32 mouse cellular contexts compared by ENCODE assay signal in genomic region chr6:136486166-136486565, GRCm38 (mm10). TPM values are rescaled to one million over a fixed set of nuclear protein-coding genes. Genes with fewer than 3 reads are reported as not detected.
DNase-seq lines count a peak whose midpoint lies in the region; ATAC-seq and TF ChIP-seq lines count a peak whose summit lies in the region.
"Had no signal": no experiment of that assay in that cellular context is flagged by ENCODE, and none has a peak within 500 bp of the region (broad histone marks: within the 10 kb centered on the region; RNA-seq: fewer than 3 reads in every experiment).

No protein-coding gene starts in this region.

- H3K4me2 ChIP-seq in heart, postnatal 0 days (ENCODE audit: low read depth, low read length): no peak overlapping the region
- H3K4me2 ChIP-seq in liver, embryonic 11.5 days: no peak overlapping the region

- TF ChIP-seq CTCF in heart, postnatal 0 days (IDR thresholded peaks at IDR 0.05; ENCODE audit: low read depth): 0 out of 2 replicates have a peak, but pooled peaks have one; percentile 3
- no peak for TF ChIP-seq CTCF in testis, adult 2 months (IDR thresholded peaks at IDR 0.05; ENCODE audit: control insufficient read depth, insufficient read depth, insufficient replicate concordance, low read depth, low read length)

- H3K9me3 ChIP-seq in heart, postnatal 0 days (replicated peaks; ENCODE audit: control insufficient read depth, low read length): no peaks in the 10 kb centered on the region
- H3K9me3 ChIP-seq in heart, embryonic 10.5 days: no peaks in the 10 kb centered on the region
- 0 out of 2 replicates have a peak, but pooled peaks cover 2% of the 10 kb centered on the region for H3K9me3 ChIP-seq in liver, embryonic 11.5 days (ENCODE audit: control insufficient read depth, low read length)
- H3K9me3 ChIP-seq: intestine, embryonic 15.5 days; liver, embryonic 15.5 days; neural tube, embryonic 15.5 days had no signal

- TF ChIP-seq POLR2A in testis, adult 2 months (IDR thresholded peaks at IDR 0.05; ENCODE audit: control insufficient read depth, low read depth, low read length): no peak

- WGBS in heart, postnatal 0 days: 76% methylated on average over 4 of the region's 4 CpGs
- WGBS in heart, embryonic 10.5 days: 68% methylated on average over 4 of the region's 4 CpGs
- 73% methylated on average over 4 of the region's 4 CpGs for WGBS in liver, embryonic 11.5 days

- no peak for ATAC-seq in heart, postnatal 0 days (ENCODE audit: insufficient read depth, low read depth)
- no peak for ATAC-seq in liver, embryonic 11.5 days (replicated peaks; ENCODE audit: low FRiP score)

- DNase-seq in adrenal gland, postnatal 14 days: peak; percentile 15
- no peak for DNase-seq in adrenal gland, adult 2 months
- peak; percentile 4 for DNase-seq in heart, postnatal 0 days (ENCODE audit: low spot score)
- no peak for DNase-seq in heart, embryonic 10.5 days (ENCODE audit: low spot score)
- DNase-seq in liver, embryonic 11.5 days (ENCODE audit: low spot score): peak; percentile 29
- DNase-seq in liver: no peak
- no peak for DNase-seq in testis, postnatal 14 days (ENCODE audit: low spot score)
- DNase-seq: adrenal gland, postnatal 10 days; cerebellum, adult 11 months; cerebellum, adult 9-10 months; cerebellum, postnatal 36 days; gastrocnemius, adult 2 months; gastrocnemius, postnatal 36 days; heart, adult 18-20 months; heart, postnatal 10 days; kidney, adult 2 months; kidney, postnatal 36 days; lung, postnatal 36 days; retina, postnatal 1 day; right cerebral cortex, postnatal 14 days; thymus, postnatal 14 days had no signal

- no peaks in the 10 kb centered on the region for H3K4me1 ChIP-seq in heart, postnatal 0 days (ENCODE audit: control insufficient read depth, insufficient read depth)
- H3K4me1 ChIP-seq in heart, embryonic 10.5 days: 0 out of 2 replicates have a peak, but pooled peaks cover 9% of the 10 kb centered on the region
- no peaks in the 10 kb centered on the region for H3K4me1 ChIP-seq in liver, embryonic 11.5 days (replicated peaks; ENCODE audit: control insufficient read depth, insufficient read depth, low read length)
- peaks cover 4% of the 10 kb centered on the region for H3K4me1 ChIP-seq in testis, adult 2 months (ENCODE audit: control insufficient read depth, insufficient read depth, low read length)
- H3K4me1 ChIP-seq: embryonic facial prominence, embryonic 13.5 days; intestine, embryonic 15.5 days; limb, embryonic 13.5 days; liver, embryonic 15.5 days had no signal

- H3K4me3 ChIP-seq in heart, postnatal 0 days (ENCODE audit: low read depth, low read length): no peak overlapping the region
- H3K4me3 ChIP-seq in heart, embryonic 10.5 days: no peak overlapping the region
- H3K4me3 ChIP-seq in liver, embryonic 11.5 days (ENCODE audit: low read depth, low read length): no peak overlapping the region
- H3K4me3 ChIP-seq in testis, adult 2 months (ENCODE audit: control insufficient read depth, low read depth, low read length): no peak overlapping the region
- H3K4me3 ChIP-seq: gastrocnemius, adult 2 months; intestine, embryonic 15.5 days; liver, embryonic 15.5 days; midbrain, embryonic 12.5 days had no signal

- no peak overlapping the region for H3K9ac ChIP-seq in heart, postnatal 0 days (replicated peaks; ENCODE audit: low read depth, low read length)
- H3K9ac ChIP-seq in liver, embryonic 11.5 days (ENCODE audit: low read depth, low read length): no peak overlapping the region
- H3K9ac ChIP-seq: heart, embryonic 12.5 days; intestine, embryonic 15.5 days; liver, embryonic 15.5 days; lung, embryonic 15.5 days; midbrain, embryonic 12.5 days; neural tube, embryonic 15.5 days had no signal

- no peak overlapping the region for H3K27ac ChIP-seq in heart, postnatal 0 days (ENCODE audit: low read depth)
- no peak overlapping the region for H3K27ac ChIP-seq in heart, embryonic 10.5 days
- H3K27ac ChIP-seq in liver, embryonic 11.5 days (ENCODE audit: low read depth, low read length): no peak overlapping the region
- H3K27ac ChIP-seq in testis, adult 2 months (ENCODE audit: control insufficient read depth, insufficient read depth, low read depth, low read length): peak overlapping the region; percentile 17; the same call in 1 of the 2 replicates
- H3K27ac ChIP-seq: embryonic facial prominence, embryonic 13.5 days; gastrocnemius, adult 2 months; intestine, embryonic 15.5 days; limb, embryonic 13.5 days; liver, embryonic 15.5 days; lung, embryonic 15.5 days; midbrain, embryonic 12.5 days; neural tube, embryonic 15.5 days had no signal

- no peaks in the 10 kb centered on the region for H3K36me3 ChIP-seq in heart, postnatal 0 days (replicated peaks; ENCODE audit: control insufficient read depth, insufficient read depth, low read length)
- H3K36me3 ChIP-seq in heart, embryonic 10.5 days: peaks cover 4% of the 10 kb centered on the region; the same call in 1 of the 2 replicates
- no peaks in the 10 kb centered on the region for H3K36me3 ChIP-seq in liver, embryonic 11.5 days (ENCODE audit: control insufficient read depth, insufficient read depth, low read length)
- no peaks in the 10 kb centered on the region for H3K36me3 ChIP-seq in testis, adult 2 months (ENCODE audit: control insufficient read depth, insufficient read depth, low read length)
- H3K36me3 ChIP-seq: embryonic facial prominence, embryonic 13.5 days; G1E; heart, embryonic 12.5 days; intestine, embryonic 15.5 days; limb, embryonic 13.5 days; liver, embryonic 15.5 days; lung, embryonic 15.5 days; midbrain, embryonic 12.5 days; neural tube, embryonic 15.5 days had no signal

- H3K27me3 ChIP-seq in heart, postnatal 0 days (ENCODE audit: control insufficient read depth, insufficient read depth, low read length): no peaks in the 10 kb centered on the region
- no peaks in the 10 kb centered on the region for H3K27me3 ChIP-seq in heart, embryonic 10.5 days (ENCODE audit: insufficient read depth, poor library complexity, severe bottlenecking)
- no peaks in the 10 kb centered on the region for H3K27me3 ChIP-seq in liver, embryonic 11.5 days (replicated peaks; ENCODE audit: control insufficient read depth, insufficient read depth, low read length)
- no peaks in the 10 kb centered on the region for H3K27me3 ChIP-seq in testis, adult 2 months (ENCODE audit: control insufficient read depth, insufficient read depth, low read length)
- H3K27me3 ChIP-seq: CH12.LX; embryonic facial prominence, embryonic 13.5 days; heart, embryonic 12.5 days; intestine, embryonic 15.5 days; limb, embryonic 13.5 days; liver, embryonic 15.5 days; lung, embryonic 15.5 days; midbrain, embryonic 12.5 days; neural tube, embryonic 15.5 days had no signal

- no peak for TF ChIP-seq EP300 in heart, postnatal 0 days (IDR thresholded peaks at IDR 0.05; ENCODE audit: low read depth)

RNA-seq across cellular contexts. Expression of gene Atf7ip, which starts 19.8 kb away (rescaled TPM):
- total RNA-seq in adrenal gland, postnatal 14 days (2021): 82.0 and 103 TPM in 2 replicates
- total RNA-seq in adrenal gland, adult 2 months (2021): 10 to 100 TPM; 60.9 to 62.4 TPM
- 16.4 and 21.6 TPM in 2 replicates for polyA plus RNA-seq in adrenal gland, adult 2 months (2012; rRNA removed)
- 43.3 and 54.5 TPM in 2 replicates for total RNA-seq in heart, postnatal 0 days (2014; rRNA removed; ENCODE audit: low replicate concordance)
- 16.5 and 19.2 TPM in 2 replicates for polyA plus RNA-seq in heart, postnatal 0 days (2015; fragmentation: Nextera tagmentation; extraction: Ambion mirVana)
- polyA plus RNA-seq in heart, embryonic 10.5 days (2016; fragmentation: Nextera tagmentation; extraction: Ambion mirVana): 37.7 and 42.4 TPM in 2 replicates
- 31.2 and 32.9 TPM in 2 replicates for polyA plus RNA-seq in liver, embryonic 11.5 days (2014; fragmentation: Nextera tagmentation; extraction: Ambion mirVana)
- polyA plus RNA-seq in testis, adult 2 months (2012; rRNA removed): 15.9 and 16.8 TPM in 2 replicates

Comparison
In these comparisons a context has a peak if more than half of its experiments do, and no peak if none do; other contexts are left out.
1. DNase-seq: peak in adrenal gland, postnatal 14 days (single experiment), heart, postnatal 0 days (single experiment) and liver, embryonic 11.5 days (single experiment); none in adrenal gland, adult 2 months (single experiment), heart, embryonic 10.5 days (single experiment), liver (single experiment) and testis, postnatal 14 days (single experiment).